Mouse (Mus musculus): ENCODE measurements at regions not wholly inside any gene's neighbourhood (a gene's known extent, or its start where the extent isn't known, plus 50 kb on each side); places are given as distances from the start of the nearest gene placed in this dataset.

DNA sequence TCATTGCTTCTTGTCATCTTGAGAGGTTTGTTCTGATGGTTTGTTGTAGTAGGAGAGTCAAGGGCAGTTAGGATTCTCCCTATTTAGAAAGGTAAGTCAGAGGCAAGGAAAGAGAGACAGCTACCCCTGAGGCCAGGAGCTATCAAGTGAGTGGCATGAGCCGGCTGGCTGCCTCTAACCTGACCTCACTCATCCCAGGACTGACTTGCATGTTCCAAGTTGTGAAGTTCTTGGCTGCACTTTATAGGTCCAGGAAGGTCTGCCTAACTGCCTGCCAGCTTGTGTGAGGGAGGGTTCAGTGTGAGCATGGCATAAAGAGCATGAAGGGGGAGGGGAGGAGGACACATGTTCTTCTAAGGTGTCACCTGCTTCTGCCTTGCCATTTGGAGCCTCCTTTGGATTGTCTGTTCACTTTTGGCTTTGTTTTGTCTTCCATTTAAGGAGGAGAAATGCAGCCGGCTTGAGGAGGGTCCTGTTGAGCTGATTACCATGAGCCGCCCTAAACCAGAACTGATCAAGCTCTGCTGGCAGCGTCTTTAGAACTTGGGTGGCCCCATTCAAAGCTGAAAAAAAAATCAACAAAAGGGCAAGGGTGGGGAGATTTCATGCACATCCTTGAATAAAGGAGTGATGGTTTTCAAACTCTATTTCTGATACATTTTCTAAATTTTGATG is 160.8 kb downstream of the En1 start:
- no peak overlapping the region for H3K4me3 ChIP-seq (replicated peaks; ENCODE audit: control insufficient read depth, low read depth, low read length)
- no peaks in the 10 kb centered on the region for H3K4me1 ChIP-seq (ENCODE audit: control insufficient read depth, insufficient read depth, low read length)
- H3K27ac ChIP-seq (ENCODE audit: control insufficient read depth, insufficient read depth, low read depth, low read length, poor library complexity): no peak overlapping the region
- TF ChIP-seq CTCF (IDR thresholded peaks at IDR 0.05; ENCODE audit: control insufficient read depth, insufficient read depth, low read length) (no peak), POLR2A (IDR thresholded peaks at IDR 0.05; ENCODE audit: borderline replicate concordance, control insufficient read depth, low read depth, low read length) (no peak)
- 81% methylated on average over 4 of the region's 4 CpGs for WGBS

GRCm38 (mm10) chr1:120767054-120767453 is 164.8 kb downstream of the En1 start:
- Histone ChIP-seq H3K4me3 (replicated peaks; ENCODE audit: control insufficient read depth, low read depth, low read length) (no peak overlapping the region), H3K4me1 (ENCODE audit: control insufficient read depth, insufficient read depth, low read length) (no peaks in the 10 kb centered on the region), H3K27ac (ENCODE audit: control insufficient read depth, insufficient read depth, low read depth, low read length, poor library complexity) (no peak overlapping the region)
- 19% methylated on average over 2 of the region's 2 CpGs for WGBS
- no peak for TF ChIP-seq POLR2A (IDR thresholded peaks at IDR 0.05; ENCODE audit: borderline replicate concordance, control insufficient read depth, low read depth, low read length)
- no peak for TF ChIP-seq CTCF (IDR thresholded peaks at IDR 0.05; ENCODE audit: control insufficient read depth, insufficient read depth, low read length)

DNA sequence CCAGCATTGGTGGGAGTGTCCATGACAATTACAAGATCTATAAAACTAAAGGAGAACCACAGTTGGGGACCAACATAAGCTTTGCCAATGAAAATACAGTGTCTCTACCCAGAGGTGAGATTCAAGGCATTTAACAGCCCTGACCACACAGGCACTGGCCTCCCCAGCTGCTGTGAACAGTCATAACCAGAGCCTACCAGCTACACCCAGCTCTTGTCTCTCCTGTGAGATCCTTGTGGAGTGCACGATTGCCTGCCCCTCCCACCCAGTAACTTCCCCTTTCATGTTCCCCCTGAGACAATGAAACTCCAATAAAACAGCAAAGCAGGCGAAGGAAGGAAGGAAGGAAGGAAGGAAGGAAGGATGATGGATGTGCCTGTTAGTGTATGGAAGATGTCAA is 169.1 kb downstream of the En1 start:
- TF ChIP-seq CTCF (IDR thresholded peaks at IDR 0.05; ENCODE audit: control insufficient read depth, insufficient read depth, low read length) (no peak), POLR2A (IDR thresholded peaks at IDR 0.05; ENCODE audit: borderline replicate concordance, control insufficient read depth, low read depth, low read length) (no peak)
- Histone ChIP-seq H3K4me1 (ENCODE audit: control insufficient read depth, insufficient read depth, low read length) (no peaks in the 10 kb centered on the region), H3K4me3 (replicated peaks; ENCODE audit: control insufficient read depth, low read depth, low read length) (no peak overlapping the region), H3K27ac (ENCODE audit: control insufficient read depth, insufficient read depth, low read depth, low read length, poor library complexity) (no peak overlapping the region)
- 14% methylated on average over 2 of the region's 2 CpGs for WGBS

DNA sequence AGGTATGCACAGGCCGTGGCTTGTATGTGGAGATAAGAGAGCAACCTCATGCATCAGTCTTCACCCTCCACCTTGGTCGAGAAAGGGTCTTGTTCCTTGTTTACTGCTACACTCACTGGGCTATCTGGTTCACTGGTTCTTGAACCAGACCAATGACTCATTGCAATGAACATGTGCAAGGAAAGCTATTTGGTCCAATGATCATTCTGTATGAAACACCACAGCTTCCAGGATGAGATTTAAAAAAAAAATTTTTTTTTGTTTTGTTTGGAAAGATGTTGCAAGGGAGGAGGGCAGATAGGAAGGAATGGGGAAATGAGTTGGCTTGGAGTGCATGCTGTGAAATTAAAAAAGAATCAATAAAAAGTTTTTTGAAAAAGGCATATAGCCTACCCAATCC is 174.7 kb downstream of the En1 start:
- H3K4me1 ChIP-seq (ENCODE audit: control insufficient read depth, insufficient read depth, low read length): no peaks in the 10 kb centered on the region
- whole genome bisulfite sequencing: 70% methylated on average over 2 of the region's 2 CpGs
- H3K4me3 ChIP-seq (replicated peaks; ENCODE audit: control insufficient read depth, low read depth, low read length): no peak overlapping the region
- TF ChIP-seq POLR2A (IDR thresholded peaks at IDR 0.05; ENCODE audit: borderline replicate concordance, control insufficient read depth, low read depth, low read length) (no peak), CTCF (IDR thresholded peaks at IDR 0.05; ENCODE audit: control insufficient read depth, insufficient read depth, low read length) (no peak)
- no peak overlapping the region for H3K27ac ChIP-seq (ENCODE audit: control insufficient read depth, insufficient read depth, low read depth, low read length, poor library complexity)

DNA sequence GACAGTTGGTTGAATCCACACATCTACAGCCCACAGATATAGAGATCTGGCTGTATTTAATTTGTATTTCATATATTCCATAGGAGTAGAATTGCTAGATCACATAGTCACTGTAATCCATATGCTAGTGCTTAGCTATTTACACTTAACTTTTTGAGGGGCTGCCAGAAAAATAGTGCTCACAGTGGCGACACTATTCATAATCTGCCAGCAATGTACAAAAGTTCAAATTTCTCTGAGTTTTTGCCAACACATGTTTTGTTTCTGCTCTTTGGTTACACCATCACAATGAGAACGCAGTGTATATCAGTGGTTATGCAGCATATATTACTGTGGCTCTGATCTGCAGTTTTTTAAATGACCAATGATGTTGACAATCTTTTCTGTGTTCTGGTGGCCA is 175.2 kb downstream of the En1 start:
- no peaks in the 10 kb centered on the region for H3K4me1 ChIP-seq (ENCODE audit: control insufficient read depth, insufficient read depth, low read length)
- no peak overlapping the region for H3K27ac ChIP-seq (ENCODE audit: control insufficient read depth, insufficient read depth, low read depth, low read length, poor library complexity)
- H3K4me3 ChIP-seq (replicated peaks; ENCODE audit: control insufficient read depth, low read depth, low read length): no peak overlapping the region
- WGBS: 78% methylated on average over 2 of the region's 2 CpGs
- TF ChIP-seq POLR2A (IDR thresholded peaks at IDR 0.05; ENCODE audit: borderline replicate concordance, control insufficient read depth, low read depth, low read length): no peak
- TF ChIP-seq CTCF (IDR thresholded peaks at IDR 0.05; ENCODE audit: control insufficient read depth, insufficient read depth, low read length): no peak

DNA sequence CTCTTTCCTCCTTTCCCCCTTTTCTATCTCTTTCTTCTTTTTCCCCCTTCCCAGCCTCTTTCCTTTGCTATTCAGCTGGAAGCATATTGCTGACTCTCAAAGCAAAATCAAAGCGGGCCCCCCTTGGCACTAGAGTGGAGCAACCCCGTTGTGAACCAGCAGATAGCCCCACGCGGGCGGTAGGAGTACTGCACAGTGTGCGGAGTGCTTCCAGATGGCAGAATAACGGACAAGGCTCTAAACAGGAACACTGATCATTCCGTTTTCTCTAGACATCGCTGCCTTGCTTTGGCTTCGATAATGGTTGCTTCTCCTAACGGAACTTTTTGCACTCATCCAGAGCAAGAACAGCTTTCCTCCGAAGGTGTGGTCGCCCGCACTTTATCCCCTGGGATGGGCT is 193.0 kb downstream of the En1 start:
- Histone ChIP-seq H3K4me3 (replicated peaks; ENCODE audit: control insufficient read depth, low read depth, low read length) (no peak overlapping the region), H3K4me1 (ENCODE audit: control insufficient read depth, insufficient read depth, low read length) (no peaks in the 10 kb centered on the region), H3K27ac (ENCODE audit: control insufficient read depth, insufficient read depth, low read depth, low read length, poor library complexity) (no peak overlapping the region)
- TF ChIP-seq CTCF (IDR thresholded peaks at IDR 0.05; ENCODE audit: control insufficient read depth, insufficient read depth, low read length): no peak
- no peak for TF ChIP-seq POLR2A (IDR thresholded peaks at IDR 0.05; ENCODE audit: borderline replicate concordance, control insufficient read depth, low read depth, low read length)
- WGBS: 71% methylated on average over 14 of the region's 14 CpGs

DNA sequence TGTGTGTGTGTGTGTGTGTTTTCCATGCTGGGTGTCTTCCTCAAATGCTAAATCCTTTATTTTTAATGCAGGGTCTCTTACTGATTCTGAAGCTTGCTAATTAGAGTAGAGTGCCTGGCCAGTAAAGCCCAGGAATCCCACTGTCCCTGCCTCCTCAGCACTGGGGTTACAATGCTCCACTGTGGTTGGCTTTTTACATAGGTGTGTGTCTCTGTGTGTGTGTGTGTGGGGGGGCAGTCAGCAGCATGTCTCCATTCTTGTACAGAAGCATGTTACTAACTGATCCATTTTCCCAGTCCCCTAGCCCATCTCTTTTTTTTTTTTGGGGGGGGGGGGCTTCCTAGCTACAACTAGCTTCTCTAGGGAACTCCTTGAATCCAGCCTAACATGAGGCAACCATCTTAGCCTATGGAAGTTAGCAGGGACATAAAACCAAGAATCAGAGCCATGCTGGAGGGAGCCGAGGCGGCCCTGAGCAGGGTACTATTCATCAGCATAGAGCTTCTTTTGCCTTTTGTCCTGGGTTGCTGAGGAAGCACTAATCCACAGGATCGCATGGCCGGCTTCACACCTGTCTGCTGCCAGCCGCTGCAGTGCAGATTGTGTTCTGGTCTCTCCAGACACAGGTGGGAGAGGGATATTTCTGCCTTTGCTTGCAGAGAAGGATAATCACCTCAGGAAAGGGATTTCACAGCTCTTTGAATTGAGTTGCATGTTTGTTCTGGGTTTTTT is 199.2 kb downstream of the En1 start:
- Histone ChIP-seq H3K4me1 (ENCODE audit: control insufficient read depth, insufficient read depth, low read length) (no peaks in the 10 kb centered on the region), H3K27ac (ENCODE audit: control insufficient read depth, insufficient read depth, low read depth, low read length, poor library complexity) (no peak overlapping the region), H3K4me3 (replicated peaks; ENCODE audit: control insufficient read depth, low read depth, low read length) (no peak overlapping the region)
- TF ChIP-seq POLR2A (IDR thresholded peaks at IDR 0.05; ENCODE audit: borderline replicate concordance, control insufficient read depth, low read depth, low read length) (no peak), CTCF (IDR thresholded peaks at IDR 0.05; ENCODE audit: control insufficient read depth, insufficient read depth, low read length) (no peak)
- WGBS: 63% methylated on average over 5 of the region's 5 CpGs

DNA sequence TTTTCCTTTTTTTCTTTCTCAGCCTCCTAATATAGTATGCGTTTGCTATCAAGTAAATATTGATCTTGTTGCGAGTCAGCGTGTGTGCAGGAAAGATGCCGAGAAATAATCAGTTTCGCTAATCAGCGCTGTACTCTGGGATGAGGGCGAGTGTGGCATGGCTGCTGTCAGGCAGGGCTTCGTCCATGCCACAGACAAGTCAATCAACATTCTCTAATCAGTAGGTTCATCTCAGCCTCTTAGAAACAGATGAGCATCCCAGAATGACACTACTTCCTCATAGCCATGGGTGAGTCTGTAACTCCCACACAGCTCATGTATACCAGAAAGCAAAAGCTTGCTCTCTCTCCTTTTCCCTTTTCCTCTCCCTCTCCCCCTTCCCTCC is 199.8 kb downstream of the En1 start:
- H3K4me3 ChIP-seq (replicated peaks; ENCODE audit: control insufficient read depth, low read depth, low read length): no peak overlapping the region
- H3K27ac ChIP-seq (ENCODE audit: control insufficient read depth, insufficient read depth, low read depth, low read length, poor library complexity): no peak overlapping the region
- no peaks in the 10 kb centered on the region for H3K4me1 ChIP-seq (ENCODE audit: control insufficient read depth, insufficient read depth, low read length)
- WGBS: 77% methylated on average over 8 of the region's 8 CpGs
- no peak for TF ChIP-seq CTCF (IDR thresholded peaks at IDR 0.05; ENCODE audit: control insufficient read depth, insufficient read depth, low read length)
- no peak for TF ChIP-seq POLR2A (IDR thresholded peaks at IDR 0.05; ENCODE audit: borderline replicate concordance, control insufficient read depth, low read depth, low read length)

Data from bone marrow, adult 2 months (tissue).